Mouse (Mus musculus): ENCODE measurements around the gene Rap1gap2. TPM values are rescaled to one million over a fixed set of nuclear protein-coding genes. Genes with fewer than 3 reads are reported as not detected.
A peak's percentile ranks its signal among the peaks of the same experiment; 100 is the strongest.

Gene Rap1gap2
- polyA plus RNA-seq, 1 experiment, result 9.9 TPM

DNA sequence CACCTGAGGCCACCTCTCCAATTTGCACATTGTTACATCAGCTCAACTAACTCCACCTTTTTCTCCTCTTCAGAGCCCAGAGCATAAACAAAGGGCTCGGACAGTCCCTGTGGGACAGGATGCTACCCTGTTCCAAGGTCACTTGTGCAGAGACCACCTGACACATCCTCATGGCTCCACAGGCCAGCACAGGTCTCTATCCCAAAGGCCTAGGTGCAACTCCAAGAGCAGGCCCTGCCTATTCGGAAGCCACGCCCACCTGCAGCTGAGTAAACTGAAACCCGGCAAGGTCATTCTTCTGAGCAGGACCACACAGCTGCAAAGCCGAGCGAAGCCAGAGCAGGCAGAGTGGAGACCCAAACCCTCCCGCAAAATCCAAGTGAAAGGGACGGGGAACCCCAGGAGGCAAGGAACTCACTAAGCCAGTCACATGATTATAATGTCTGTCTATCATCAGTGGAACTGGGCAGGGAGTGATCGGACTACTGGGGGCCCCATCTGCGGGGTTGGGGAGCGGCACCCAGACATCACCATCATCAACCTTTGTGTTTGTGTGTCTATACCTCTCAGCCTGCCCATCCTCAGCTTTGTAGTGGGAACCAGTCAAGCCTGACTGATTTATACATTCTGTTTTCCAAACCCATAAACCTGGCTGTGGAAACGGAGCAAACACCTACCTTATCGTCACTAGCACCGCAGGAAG is 74.4 kb downstream of the Rap1gap2 start:
- 73% methylated on average over 14 of the region's 14 CpGs for WGBS
- Histone ChIP-seq H3K27ac (ENCODE audit: control insufficient read depth, insufficient read depth, low read depth, low read length, poor library complexity) (no peak overlapping the region), H3K4me1 (ENCODE audit: control insufficient read depth, insufficient read depth, low read length) (peaks cover 1% of the 10 kb centered on the region), H3K4me3 (replicated peaks; ENCODE audit: control insufficient read depth, low read depth, low read length) (no peak overlapping the region)
- no peak for TF ChIP-seq CTCF (IDR thresholded peaks at IDR 0.05; ENCODE audit: control insufficient read depth, insufficient read depth, low read length)
- TF ChIP-seq POLR2A (IDR thresholded peaks at IDR 0.05; ENCODE audit: borderline replicate concordance, control insufficient read depth, low read depth, low read length), result no peak

- peaks cover 1% of the 10 kb centered on the region for H3K4me1 ChIP-seq (ENCODE audit: control insufficient read depth, insufficient read depth, low read length)
- H3K27ac ChIP-seq (ENCODE audit: control insufficient read depth, insufficient read depth, low read depth, low read length, poor library complexity), result no peak overlapping the region
- no peak overlapping the region for H3K4me3 ChIP-seq (replicated peaks; ENCODE audit: control insufficient read depth, low read depth, low read length)
- WGBS, result 61% methylated on average over 7 of the region's 7 CpGs
- TF ChIP-seq CTCF (IDR thresholded peaks at IDR 0.05; ENCODE audit: control insufficient read depth, insufficient read depth, low read length) (no peak), POLR2A (IDR thresholded peaks at IDR 0.05; ENCODE audit: borderline replicate concordance, control insufficient read depth, low read depth, low read length) (no peak)
These were observed 76.3 kb downstream of the Rap1gap2 start for GRCm38 (mm10) chr11:74534380-74534779.

DNA sequence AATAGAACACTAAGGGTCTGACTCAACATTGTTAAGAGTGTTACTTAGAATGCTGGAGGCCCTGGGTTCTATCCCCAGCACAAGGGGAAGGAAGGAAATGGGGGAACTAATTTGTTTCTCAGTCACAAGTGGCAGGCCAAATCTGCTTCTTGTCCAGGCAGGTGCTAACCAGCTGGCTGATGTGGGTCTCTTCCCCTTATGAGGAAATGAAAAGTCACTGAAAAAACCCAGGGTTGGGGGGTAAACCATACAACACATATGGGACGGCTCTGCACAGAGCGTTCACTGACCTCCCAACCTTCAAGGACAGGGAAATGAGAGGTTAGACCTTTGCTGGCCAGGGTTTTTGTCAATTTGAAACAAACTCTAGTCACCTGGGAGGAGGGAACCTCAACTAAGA is 77.7 kb downstream of the Rap1gap2 start:
- no peak overlapping the region for H3K27ac ChIP-seq (ENCODE audit: control insufficient read depth, insufficient read depth, low read depth, low read length, poor library complexity)
- H3K4me3 ChIP-seq (replicated peaks; ENCODE audit: control insufficient read depth, low read depth, low read length), result no peak overlapping the region
- peaks cover 1% of the 10 kb centered on the region for H3K4me1 ChIP-seq (ENCODE audit: control insufficient read depth, insufficient read depth, low read length)
- WGBS, result 80% methylated on average over 2 of the region's 2 CpGs
- TF ChIP-seq POLR2A (IDR thresholded peaks at IDR 0.05; ENCODE audit: borderline replicate concordance, control insufficient read depth, low read depth, low read length), result no peak
- TF ChIP-seq CTCF (IDR thresholded peaks at IDR 0.05; ENCODE audit: control insufficient read depth, insufficient read depth, low read length), result no peak

GRCm38 (mm10) chr11:74532401-74532800 is 78.3 kb downstream of the Rap1gap2 start:
- Histone ChIP-seq H3K4me1 (ENCODE audit: control insufficient read depth, insufficient read depth, low read length) (peaks cover 1% of the 10 kb centered on the region), H3K27ac (ENCODE audit: control insufficient read depth, insufficient read depth, low read depth, low read length, poor library complexity) (no peak overlapping the region), H3K4me3 (replicated peaks; ENCODE audit: control insufficient read depth, low read depth, low read length) (no peak overlapping the region)
- TF ChIP-seq CTCF (IDR thresholded peaks at IDR 0.05; ENCODE audit: control insufficient read depth, insufficient read depth, low read length) (no peak), POLR2A (IDR thresholded peaks at IDR 0.05; ENCODE audit: borderline replicate concordance, control insufficient read depth, low read depth, low read length) (no peak)
- WGBS, result 76% methylated on average over 4 of the region's 4 CpGs

DNA sequence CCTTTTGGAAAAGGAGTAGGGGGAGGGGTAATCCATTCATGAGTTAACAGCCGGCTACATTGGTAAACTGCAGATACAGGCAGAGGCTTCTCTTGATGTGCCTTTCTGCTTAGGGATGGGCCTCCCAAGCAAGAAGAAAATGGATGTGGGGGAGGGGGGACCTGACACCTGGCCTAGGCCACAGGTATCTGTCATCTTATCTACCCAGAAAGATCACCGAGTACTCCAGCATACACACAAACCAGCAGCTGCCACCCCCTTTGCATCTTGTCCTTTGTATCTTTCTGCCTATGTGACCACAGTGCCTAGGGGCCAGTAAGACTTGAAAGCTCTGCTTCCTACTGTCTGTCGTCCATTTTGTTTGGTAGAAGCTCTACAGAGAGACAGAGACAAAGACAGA is 79.0 kb downstream of the Rap1gap2 start:
- Histone ChIP-seq H3K4me1 (ENCODE audit: control insufficient read depth, insufficient read depth, low read length) (peaks cover 1% of the 10 kb centered on the region), H3K27ac (ENCODE audit: control insufficient read depth, insufficient read depth, low read depth, low read length, poor library complexity) (no peak overlapping the region), H3K4me3 (replicated peaks; ENCODE audit: control insufficient read depth, low read depth, low read length) (no peak overlapping the region)
- no peak for TF ChIP-seq CTCF (IDR thresholded peaks at IDR 0.05; ENCODE audit: control insufficient read depth, insufficient read depth, low read length)
- no peak for TF ChIP-seq POLR2A (IDR thresholded peaks at IDR 0.05; ENCODE audit: borderline replicate concordance, control insufficient read depth, low read depth, low read length)
- 64% methylated on average over 3 of the region's 3 CpGs for WGBS

- 83% methylated on average over 4 of the region's 4 CpGs for WGBS
- no peak overlapping the region for H3K4me3 ChIP-seq (replicated peaks; ENCODE audit: control insufficient read depth, low read depth, low read length)
- peaks cover 1% of the 10 kb centered on the region for H3K4me1 ChIP-seq (ENCODE audit: control insufficient read depth, insufficient read depth, low read length)
- TF ChIP-seq CTCF (IDR thresholded peaks at IDR 0.05; ENCODE audit: control insufficient read depth, insufficient read depth, low read length) (peak; percentile 41; the same call in 1 of the 2 replicates), POLR2A (IDR thresholded peaks at IDR 0.05; ENCODE audit: borderline replicate concordance, control insufficient read depth, low read depth, low read length) (no peak)
- H3K27ac ChIP-seq (ENCODE audit: control insufficient read depth, insufficient read depth, low read depth, low read length, poor library complexity), result no peak overlapping the region
These were observed 80.9 kb downstream of the Rap1gap2 start for GRCm38 (mm10) chr11:74529803-74530202.

- no peak overlapping the region for H3K4me3 ChIP-seq (replicated peaks; ENCODE audit: control insufficient read depth, low read depth, low read length)
- 70% methylated on average over 7 of the region's 7 CpGs for WGBS
These were observed 83.2 kb downstream of the Rap1gap2 start for GRCm38 (mm10) chr11:74527555-74527954.

GRCm38 (mm10) chr11:74526180-74527158 is 84.2 kb downstream of the Rap1gap2 start:
- H3K27ac ChIP-seq (ENCODE audit: control insufficient read depth, insufficient read depth, low read depth, low read length, poor library complexity), result no peak overlapping the region
- peak; percentile 53 for TF ChIP-seq CTCF (IDR thresholded peaks at IDR 0.05; ENCODE audit: control insufficient read depth, insufficient read depth, low read length)
- TF ChIP-seq POLR2A (IDR thresholded peaks at IDR 0.05; ENCODE audit: borderline replicate concordance, control insufficient read depth, low read depth, low read length), result no peak
- 19% methylated on average over 18 of the region's 18 CpGs for WGBS
- peaks cover 1% of the 10 kb centered on the region; the same call in 1 of the 2 replicates for H3K4me1 ChIP-seq (ENCODE audit: control insufficient read depth, insufficient read depth, low read length)
- no peak overlapping the region for H3K4me3 ChIP-seq (replicated peaks; ENCODE audit: control insufficient read depth, low read depth, low read length)

More at GRCm38 (mm10) chr11:74527555-74527954, 83.2 kb downstream of the Rap1gap2 start:
- Histone ChIP-seq H3K27ac (ENCODE audit: control insufficient read depth, insufficient read depth, low read depth, low read length, poor library complexity) (no peak overlapping the region), H3K4me1 (ENCODE audit: control insufficient read depth, insufficient read depth, low read length) (peaks cover 1% of the 10 kb centered on the region; the same call in 1 of the 2 replicates)
- no peak for TF ChIP-seq POLR2A (IDR thresholded peaks at IDR 0.05; ENCODE audit: borderline replicate concordance, control insufficient read depth, low read depth, low read length)
- no peak for TF ChIP-seq CTCF (IDR thresholded peaks at IDR 0.05; ENCODE audit: control insufficient read depth, insufficient read depth, low read length)
